Mouse (Mus musculus): ENCODE measurements around the gene Itga6.

Itga6 gene

DNA sequence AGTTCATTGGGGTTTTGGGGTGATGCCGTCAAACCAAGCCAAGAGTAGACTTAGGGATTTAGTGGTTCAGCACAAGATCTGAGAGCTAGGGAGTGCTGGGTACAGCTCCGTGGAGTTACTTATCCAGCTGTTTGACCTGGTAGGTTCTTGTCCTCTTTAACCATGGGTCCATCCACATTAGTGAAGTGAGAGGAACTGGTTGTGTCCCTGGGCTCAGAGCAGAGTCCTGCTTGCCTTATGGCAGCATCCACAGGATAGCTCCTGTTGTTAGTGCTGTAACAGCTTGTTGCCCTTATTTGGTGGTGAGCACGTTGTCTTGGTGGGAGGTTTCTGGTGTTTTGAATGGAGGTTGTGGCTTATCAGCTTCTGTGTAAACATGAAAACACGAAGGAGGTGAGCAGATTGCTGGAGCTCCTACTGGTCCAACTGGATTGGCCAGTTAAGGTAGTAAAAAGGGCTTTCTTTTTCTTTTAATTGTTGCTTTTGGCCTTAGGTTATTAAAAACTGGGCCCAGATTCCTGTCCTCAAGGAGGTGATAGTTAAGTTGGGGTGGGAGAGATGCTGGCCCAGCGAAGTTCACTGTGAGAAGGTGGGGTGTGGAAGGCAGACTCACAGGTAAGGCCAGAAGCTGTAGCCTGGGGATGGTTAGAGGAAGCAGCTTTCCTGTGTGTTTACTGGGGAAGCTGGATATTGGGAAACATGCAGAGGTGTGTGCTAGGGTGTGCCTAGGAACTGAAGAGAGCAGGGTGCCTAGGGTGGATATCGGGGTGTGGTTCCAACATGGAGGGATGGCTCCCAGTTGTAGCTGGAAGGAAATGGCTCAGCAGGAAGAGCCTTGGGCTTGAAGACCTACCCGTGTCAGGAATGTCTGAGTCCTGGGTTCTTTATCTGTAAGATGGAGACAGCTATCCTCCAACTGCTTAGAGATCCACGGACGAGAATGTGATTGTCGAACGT lies 60.5 kb downstream of the Itga6 start:
- no peak for DNase-seq

GRCm38 (mm10) chr2:71809289-71809860 lies 64.0 kb downstream of the Itga6 start:
- DNase-seq, result no peak

DNA sequence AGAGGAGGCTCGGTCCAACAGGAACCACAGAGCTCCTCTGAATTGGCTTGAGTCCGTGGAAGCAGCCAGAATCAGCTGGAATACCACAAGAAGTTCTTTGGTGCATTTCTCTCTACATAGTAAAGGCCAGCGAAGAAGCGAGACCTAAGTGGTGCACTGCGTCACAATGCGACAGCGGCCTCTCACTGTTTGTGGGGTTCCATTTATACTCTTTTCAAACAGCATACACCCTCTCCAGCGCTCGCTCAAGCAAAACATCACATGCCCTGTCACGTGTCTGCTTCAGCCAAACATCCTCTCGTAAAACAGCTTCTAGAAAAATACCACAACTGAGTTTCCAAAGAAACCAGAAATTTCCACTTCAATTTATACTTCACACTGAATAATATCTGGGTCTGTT lies 64.6 kb downstream of the Itga6 start:
- DNase-seq, result no peak

DNA sequence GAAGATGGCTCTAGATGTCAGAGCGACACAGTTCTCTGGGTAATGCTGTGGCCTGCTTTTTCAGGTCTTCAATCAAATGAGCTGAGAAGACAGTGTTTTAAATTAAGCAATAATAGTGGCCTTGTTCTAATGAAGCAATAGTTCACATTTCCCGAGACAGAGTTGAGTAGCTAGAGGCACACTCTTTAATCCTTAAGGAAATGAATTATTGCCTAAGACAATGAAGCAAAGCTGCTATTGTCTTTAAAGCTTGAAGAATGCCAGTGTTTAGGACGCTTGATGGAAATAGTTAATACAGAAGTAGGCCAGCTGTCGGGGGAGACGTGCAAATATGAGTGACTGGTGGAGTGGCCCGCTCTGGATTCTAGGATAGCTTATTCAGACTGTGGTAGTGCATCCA lies 65.5 kb downstream of the Itga6 start:
- DNase-seq, result no peak

DNA sequence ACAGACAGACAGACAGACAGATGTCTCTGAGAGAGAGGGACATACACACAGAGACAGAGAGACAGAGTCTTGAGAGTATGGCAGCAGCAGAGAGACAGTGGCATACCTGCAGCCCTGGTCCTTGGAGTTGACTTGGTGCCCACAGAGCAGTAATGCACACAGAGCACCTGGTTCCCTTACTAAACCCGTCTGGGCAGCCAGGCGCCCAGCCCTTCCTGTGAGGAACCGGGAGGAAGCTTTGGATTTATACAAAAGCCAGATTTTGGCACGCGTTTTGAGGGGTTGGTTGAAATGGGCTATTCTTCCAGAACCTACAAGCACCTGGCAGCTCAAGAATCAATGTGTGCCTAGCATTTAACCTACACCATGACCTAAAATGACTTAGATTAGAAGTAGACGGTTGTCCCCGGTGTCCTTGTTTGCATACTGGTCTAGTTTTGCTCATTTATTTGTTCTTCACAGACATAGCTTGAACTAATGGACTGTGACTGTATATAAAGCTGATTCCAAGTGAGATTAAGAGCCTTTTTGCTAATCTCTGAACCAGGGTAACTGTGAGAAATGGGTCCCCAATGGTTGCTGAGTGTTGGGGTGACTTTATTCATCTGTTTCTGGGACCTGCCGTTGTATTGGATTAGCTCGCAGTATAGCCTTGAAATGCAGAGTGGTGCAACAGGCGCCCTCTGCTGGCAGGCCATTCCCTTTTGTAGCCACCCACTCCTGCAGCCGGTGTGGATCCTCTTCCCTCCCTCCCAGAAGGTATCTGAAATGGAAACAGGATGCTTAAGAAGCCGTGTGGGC lies 67.0 kb downstream of the Itga6 start:
- DNase-seq, result peak; percentile 93

DNA sequence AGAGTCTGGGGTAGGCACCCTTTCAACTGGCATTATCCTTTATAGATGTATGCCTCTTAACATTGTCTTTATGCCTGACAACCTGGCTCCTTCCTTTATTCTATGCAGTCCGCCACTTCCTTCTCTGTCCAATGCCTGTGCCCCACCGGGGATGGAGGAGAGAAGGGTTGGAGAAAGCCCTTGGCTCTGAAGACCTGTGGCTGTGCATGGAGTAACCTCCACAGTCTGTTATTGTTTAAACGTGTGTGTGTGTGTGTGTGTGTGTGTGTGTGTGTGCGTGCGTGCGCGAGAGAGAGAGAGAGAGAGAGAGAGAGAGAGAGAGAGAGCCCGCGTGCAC lies 67.6 kb downstream of the Itga6 start:
- DNase-seq, result no peak

DNA sequence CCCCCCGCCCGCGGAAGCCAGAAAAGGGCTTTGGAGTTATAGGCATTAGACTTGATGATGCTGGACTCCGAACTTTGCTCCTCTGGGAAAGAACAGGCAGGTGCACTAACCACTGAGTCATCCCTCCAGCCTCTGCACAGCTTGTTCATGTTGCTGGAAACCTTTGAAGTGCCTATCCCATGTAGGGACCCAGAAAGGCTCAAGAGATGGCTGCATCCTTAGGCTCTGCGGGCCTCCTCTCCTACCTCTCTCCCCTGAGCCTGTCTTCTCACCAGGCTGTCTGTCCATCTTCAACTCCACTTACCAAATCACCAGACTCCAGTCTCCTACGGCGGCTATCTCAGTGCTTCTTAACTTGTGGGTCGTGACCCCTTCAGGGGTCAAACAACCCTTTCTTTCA lies 68.0 kb downstream of the Itga6 start:
- DNase-seq, result no peak

GRCm38 (mm10) chr2:71814016-71814415 lies 68.6 kb downstream of the Itga6 start:
- DNase-seq, result peak; percentile 61

- DNase-seq, result no peak
These were observed 69.9 kb downstream of the Itga6 start for GRCm38 (mm10) chr2:71815279-71815678.

DNA sequence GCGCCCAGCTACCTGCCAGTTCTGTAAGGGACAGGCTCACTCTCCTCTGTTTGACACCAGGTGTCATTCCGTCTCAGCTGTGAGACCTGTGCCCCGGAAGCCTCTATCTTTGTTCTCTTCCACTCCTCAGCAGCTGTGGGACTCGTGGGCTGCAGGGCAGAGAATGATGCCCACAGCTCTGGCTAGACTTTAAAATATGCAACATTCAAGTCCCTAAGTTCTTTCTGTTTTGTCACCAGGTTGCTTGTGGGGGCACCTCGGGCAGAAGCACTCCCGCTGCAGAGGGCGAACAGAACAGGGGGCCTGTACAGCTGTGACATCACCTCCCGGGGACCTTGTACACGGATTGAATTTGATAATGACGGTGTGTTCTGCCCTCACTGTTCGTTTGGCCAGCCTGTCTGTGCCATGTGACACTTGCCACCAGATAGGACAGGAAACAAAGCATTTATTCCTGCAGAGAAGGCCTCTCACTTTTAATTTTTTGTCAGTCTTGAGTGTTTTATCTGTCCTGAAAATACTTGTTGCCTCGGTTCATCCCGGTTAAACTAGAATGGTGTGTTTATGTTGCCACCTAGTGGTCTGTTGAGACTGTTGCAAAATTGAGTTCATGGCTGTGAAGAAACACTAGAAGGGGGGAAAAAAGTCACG lies 71.1 kb downstream of the Itga6 start:
- DNase-seq, result no peak

GRCm38 (mm10) chr2:71824146-71824545 lies 78.7 kb downstream of the Itga6 start:
- DNase-seq, result no peak

DNA sequence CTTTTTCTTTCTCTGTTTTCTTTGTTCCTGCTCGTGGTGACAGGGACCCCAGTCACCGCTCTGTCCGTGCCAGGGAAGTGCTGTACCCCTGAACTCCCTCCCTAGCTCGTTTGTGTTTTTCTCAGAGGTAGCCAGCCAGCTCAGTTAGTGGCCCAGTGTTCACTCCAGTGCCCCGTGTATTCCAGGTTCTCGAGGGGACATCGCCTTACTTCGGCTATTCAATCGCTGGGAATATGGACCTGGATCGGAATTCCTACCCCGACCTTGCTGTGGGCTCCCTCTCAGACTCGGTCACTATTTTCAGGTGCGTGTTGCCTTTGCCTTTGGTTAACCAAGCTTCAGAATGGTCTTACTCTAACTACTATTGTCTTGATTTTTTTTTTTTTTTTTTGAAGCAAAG lies 82.3 kb downstream of the Itga6 start:
- DNase-seq, result no peak

DNA sequence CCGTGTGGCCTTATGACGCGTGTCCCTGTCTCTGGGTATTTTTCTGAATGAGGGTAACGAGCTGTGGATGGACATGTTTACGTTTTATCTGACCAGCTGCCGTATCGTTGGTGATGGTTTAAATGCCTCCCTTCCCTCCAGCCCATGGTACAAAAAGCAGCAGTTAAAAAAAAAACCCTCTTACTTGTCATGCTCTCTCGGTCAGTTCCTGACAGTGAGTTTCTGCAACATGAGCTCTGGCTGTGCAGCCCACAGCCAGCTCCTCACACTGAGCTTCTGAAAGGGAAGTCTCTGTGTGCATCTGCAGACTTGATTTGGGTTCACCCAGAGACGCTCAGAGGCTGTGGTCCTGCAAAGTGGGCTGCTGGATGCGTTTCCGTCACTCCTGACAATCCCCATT lies 83.5 kb downstream of the Itga6 start:
- DNase-seq, result no peak

DNA sequence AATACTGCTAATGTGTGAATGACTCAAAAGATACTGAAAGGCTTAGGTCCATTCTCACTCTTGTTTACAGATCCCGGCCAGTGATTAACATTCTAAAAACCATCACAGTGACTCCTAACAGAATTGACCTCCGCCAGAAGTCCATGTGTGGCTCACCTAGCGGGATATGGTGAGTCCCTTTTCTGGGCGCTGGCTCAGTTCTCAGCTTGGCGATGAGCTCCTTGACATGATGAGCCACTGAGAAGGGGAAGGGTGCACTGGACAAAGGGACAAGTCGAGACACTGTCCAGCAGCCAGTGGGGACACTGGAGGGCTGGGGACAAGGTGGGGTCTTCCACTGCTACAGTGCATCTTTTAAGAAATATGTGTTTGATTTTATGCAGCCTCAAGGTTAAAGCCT lies 88.2 kb downstream of the Itga6 start:
- no peak for DNase-seq

GRCm38 (mm10) chr2:71834371-71834770 lies 89.0 kb downstream of the Itga6 start:
- DNase-seq, result no peak

DNA sequence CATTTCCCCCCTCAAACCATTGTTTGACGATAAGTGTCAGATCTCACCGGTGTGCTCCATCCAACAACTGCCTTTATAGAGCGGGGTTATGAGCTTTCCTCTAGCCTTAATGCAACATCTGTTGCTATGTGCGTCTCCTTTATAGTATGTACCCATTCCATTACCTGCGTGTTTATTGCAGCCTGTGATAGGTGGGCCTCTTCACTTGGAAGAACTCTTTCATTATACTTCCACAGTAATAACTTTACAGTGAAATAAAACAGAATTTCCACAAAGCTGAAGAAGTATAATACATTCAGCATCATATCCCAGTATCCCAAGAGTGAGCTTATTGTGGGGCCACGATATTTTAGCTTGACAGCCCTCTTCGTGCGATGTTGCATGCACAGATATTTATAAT lies 90.1 kb downstream of the Itga6 start:
- DNase-seq, result no peak

GRCm38 (mm10) chr2:71836232-71836631 lies 90.8 kb downstream of the Itga6 start:
- no peak for DNase-seq

DNA sequence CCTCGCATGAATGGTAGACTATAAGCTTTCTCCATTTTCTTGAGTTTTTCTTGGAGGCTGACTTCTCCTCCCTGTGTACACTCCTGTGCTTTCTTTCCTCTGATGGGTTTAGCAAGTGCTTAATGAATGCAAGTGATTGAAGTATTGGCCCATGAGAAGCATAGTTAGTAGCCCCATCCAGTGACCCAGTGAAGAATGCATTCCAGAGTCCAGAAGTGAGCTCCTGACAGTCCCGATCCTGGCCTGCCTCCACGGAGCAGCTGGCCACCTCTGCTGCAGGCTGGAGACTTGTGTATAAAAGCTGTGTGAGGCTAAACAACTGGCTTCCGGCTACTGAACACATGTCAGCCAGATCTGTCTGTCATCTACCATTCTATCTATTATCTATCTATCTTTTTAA lies 91.8 kb downstream of the Itga6 start:
- DNase-seq, result no peak

DNA sequence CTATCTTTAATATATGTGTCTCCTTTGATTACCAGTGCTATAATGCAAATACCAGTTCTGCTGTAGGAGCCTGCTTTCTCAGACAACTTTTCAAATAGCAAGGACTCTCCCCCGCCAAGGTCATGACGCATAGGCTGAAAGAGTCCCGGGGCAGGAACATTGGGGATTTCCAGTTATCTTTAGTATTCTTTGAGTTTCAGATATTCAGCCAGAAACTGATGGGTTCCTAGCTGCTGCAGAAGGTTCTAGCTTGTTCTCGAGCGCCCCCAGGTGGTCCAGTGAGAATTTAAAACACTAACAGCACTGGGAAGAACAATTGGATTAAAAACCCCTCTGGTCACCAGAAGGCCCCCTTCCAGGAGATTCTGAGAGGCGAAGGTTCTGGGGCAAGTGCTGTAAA lies 92.4 kb downstream of the Itga6 start:
- DNase-seq, result peak; percentile 85

DNA sequence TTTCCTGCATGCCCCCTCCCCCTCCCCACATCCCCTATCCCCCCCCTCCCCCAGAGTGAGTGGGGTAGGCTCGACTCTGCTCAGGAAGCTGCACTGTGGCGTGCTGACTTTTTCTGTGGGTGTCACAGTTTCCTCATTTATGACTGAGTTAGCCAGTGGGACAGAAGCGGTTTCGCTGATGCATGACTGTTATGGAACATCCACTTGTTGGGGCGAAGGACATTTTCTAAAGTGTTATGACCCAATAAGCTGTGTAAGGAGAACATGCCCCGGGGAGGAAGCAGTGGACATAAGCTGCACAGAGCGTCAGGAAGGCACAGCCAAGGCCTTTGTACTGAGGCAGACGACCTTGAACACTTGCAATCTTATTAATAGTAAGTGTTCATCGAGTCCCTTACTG lies 97.9 kb downstream of the Itga6 start:
- DNase-seq, result no peak

GRCm38 (mm10) chr2:71844906-71845305 lies 99.5 kb downstream of the Itga6 start:
- no peak for DNase-seq

GRCm38 (mm10) chr2:71852161-71852560 lies 106.7 kb downstream of the Itga6 start:
- DNase-seq, result peak; percentile 74

GRCm38 (mm10) chr2:71855076-71855475 lies 109.7 kb downstream of the Itga6 start:
- no peak for DNase-seq

All from kidney, postnatal 10 days (tissue).